Mouse (Mus musculus) liver, postnatal 0 days (tissue): ENCODE data around the gene Zdhhc19. TPM values are rescaled to one million over a fixed set of nuclear protein-coding genes. Genes with fewer than 3 reads are reported as not detected.
A peak's percentile ranks its signal among the peaks of the same experiment; 100 is the strongest.

Experiments
- ATAC-seq: fragments of 200-750 bp; cut with Nextera tagmentation; 2 replicates; pipeline ENCODE4 v1.8.0; 2017; ENCODE audit warnings: mild to moderate bottlenecking, moderate library complexity
- DNase-seq: peaks from one replicate; pipeline ENCODE4 v3.0.0-alpha.2; 2016
- H3K27ac ChIP-seq: fragments of 300-500 bp; sonication (generic); 2 replicates; pipeline ENCODE4 v1.5.1; 2014; ENCODE audit warnings: antibody characterized with exemption, moderate library complexity, mild to moderate bottlenecking, low read depth
- H3K27me3 ChIP-seq: fragments of 300-500 bp; sonication (generic); 2 replicates; pipeline ENCODE4 v1.6.1; 2014; ENCODE audit warnings: low read length, control low read depth, mixed read lengths; ENCODE audit not compliant: insufficient read depth
- H3K36me3 ChIP-seq: fragments of 300-500 bp; sonication (generic); replicated peaks from 2 replicates; pipeline ENCODE4 v1.6.1; 2014; ENCODE audit warnings: mild to moderate bottlenecking, control low read depth, low read length, moderate library complexity, mixed read lengths; ENCODE audit not compliant: insufficient read depth
- H3K4me1 ChIP-seq: fragments of 300-500 bp; sonication (generic); 2 replicates; pipeline ENCODE4 v1.6.1; 2014; ENCODE audit warnings: antibody characterized with exemption, mild to moderate bottlenecking, control low read depth; ENCODE audit not compliant: insufficient read depth
- H3K4me2 ChIP-seq: fragments of 300-500 bp; sonication (generic); 2 replicates; pipeline ENCODE4 v1.6.1; 2014; ENCODE audit warnings: low read depth, mild to moderate bottlenecking, low read length, moderate library complexity, mixed read lengths
- H3K4me3 ChIP-seq: fragments of 300-500 bp; sonication (generic); 2 replicates; pipeline ENCODE4 v1.5.1; 2014; ENCODE audit warnings: low read depth, low read length
- H3K9ac ChIP-seq: fragments of 300-500 bp; sonication (generic); replicated peaks from 2 replicates; pipeline ENCODE4 v1.6.1; 2014; ENCODE audit warnings: mild to moderate bottlenecking, moderate library complexity
- H3K9me3 ChIP-seq: fragments of 300-500 bp; sonication (generic); 2 replicates; pipeline ENCODE4 v1.6.1; 2016; ENCODE audit warnings: mild to moderate bottlenecking, control low read depth, low read length, mixed read lengths
- CTCF ChIP-seq: sonication (generic); IDR thresholded peaks from 2 replicates; pipeline ENCODE4 v1.5.1; 2016; ENCODE audit warnings: antibody characterized with exemption, low read depth
- EP300 ChIP-seq: IDR thresholded peaks from 2 replicates; pipeline ENCODE4 v1.6.1; 2016; ENCODE audit warnings: antibody characterized with exemption, low read depth, mild to moderate bottlenecking
- WGBS: fragments of 180-500 bp; shearing (Covaris S2); extraction: QIAGEN DNeasy Blood & Tissue Kit; methylation state at CpG from one replicate; pipeline ENCODE4 v1.1.7; 2014; ENCODE audit not compliant: insufficient replicate concordance; 5-methylcytosine and 5-hydroxymethylcytosine counted together
- polyA plus RNA-seq: library from polyadenylated mRNA; unstranded; fragments of >200 nt; fragmentation: Nextera tagmentation; extraction: Ambion mirVana; gene quantifications from 2 replicates; pipeline ENCODE4 v1.2.1, GENCODE M21; 2015

Gene Zdhhc19
- polyA plus RNA-seq, 1 experiment from 2014 or later: not detected

GRCm38 (mm10) chr16:32593283-32593805 is 97.3 kb downstream of the Zdhhc19 start:
- Histone ChIP-seq H3K4me2 (no peak overlapping the region), H3K27me3 (no peaks in the 10 kb centered on the region), H3K27ac (no peak overlapping the region), H3K4me3 (no peak overlapping the region), H3K9me3 (no peaks in the 10 kb centered on the region), H3K36me3 (no peaks in the 10 kb centered on the region), H3K9ac (no peak overlapping the region), H3K4me1 (peaks cover 18% of the 10 kb centered on the region)
- WGBS: 80% methylated on average over 5 of the region's 5 CpGs
- no peak for ATAC-seq
- DNase-seq: no peak
- TF ChIP-seq CTCF (no peak), EP300 (no peak)

GRCm38 (mm10) chr16:32593916-32594315 is 97.9 kb downstream of the Zdhhc19 start:
- H3K36me3 ChIP-seq: no peaks in the 10 kb centered on the region
- 54% methylated on average over 5 of the region's 5 CpGs for WGBS
- no peaks in the 10 kb centered on the region for H3K27me3 ChIP-seq
- peaks cover 18% of the 10 kb centered on the region for H3K4me1 ChIP-seq
- ATAC-seq (no peak), DNase-seq (no peak)
- H3K27ac ChIP-seq: no peak overlapping the region
- no peak overlapping the region for H3K9ac ChIP-seq
- H3K4me3 ChIP-seq: no peak overlapping the region
- H3K9me3 ChIP-seq: no peaks in the 10 kb centered on the region
- no peak overlapping the region for H3K4me2 ChIP-seq
- TF ChIP-seq CTCF (no peak), EP300 (no peak)

- Histone ChIP-seq H3K4me2 (no peak overlapping the region), H3K4me3 (no peak overlapping the region), H3K9ac (no peak overlapping the region), H3K9me3 (no peaks in the 10 kb centered on the region), H3K27me3 (no peaks in the 10 kb centered on the region), H3K27ac (no peak overlapping the region), H3K36me3 (no peaks in the 10 kb centered on the region), H3K4me1 (peaks cover 18% of the 10 kb centered on the region)
- TF ChIP-seq CTCF: no peak
- TF ChIP-seq EP300: no peak
- ATAC-seq (no peak), DNase-seq (no peak)
- WGBS: 69% methylated on average over 5 of the region's 5 CpGs
These were observed 98.6 kb downstream of the Zdhhc19 start for GRCm38 (mm10) chr16:32594701-32595100.

GRCm38 (mm10) chr16:32595142-32595855 is 99.2 kb downstream of the Zdhhc19 start:
- Histone ChIP-seq H3K27ac (no peak overlapping the region), H3K4me2 (0 out of 2 replicates have a peak overlapping the region, but pooled peaks have one; percentile 6), H3K4me3 (no peak overlapping the region), H3K9ac (no peak overlapping the region), H3K4me1 (peaks cover 18% of the 10 kb centered on the region), H3K36me3 (no peaks in the 10 kb centered on the region), H3K9me3 (no peaks in the 10 kb centered on the region), H3K27me3 (no peaks in the 10 kb centered on the region)
- DNase-seq (peak; percentile 27), ATAC-seq (no peak)
- WGBS: 53% methylated on average over 10 of the region's 10 CpGs
- TF ChIP-seq EP300 (no peak), CTCF (no peak)

GRCm38 (mm10) chr16:32597909-32598381 is 101.9 kb downstream of the Zdhhc19 start:
- 31% methylated on average over 4 of the region's 4 CpGs for WGBS
- peak overlapping the region; percentile 45 for H3K4me2 ChIP-seq

GRCm38 (mm10) chr16:32599151-32599550 is 103.1 kb downstream of the Zdhhc19 start:
- Histone ChIP-seq H3K27ac (no peak overlapping the region), H3K9me3 (no peaks in the 10 kb centered on the region)
- 77% methylated on average over 1 of the region's 1 CpGs for WGBS

More at GRCm38 (mm10) chr16:32597909-32598381, 101.9 kb downstream of the Zdhhc19 start:
- Histone ChIP-seq H3K4me3 (no peak overlapping the region), H3K27ac (peak overlapping the region; percentile 68), H3K9me3 (no peaks in the 10 kb centered on the region), H3K27me3 (no peaks in the 10 kb centered on the region), H3K4me1 (peaks cover 18% of the 10 kb centered on the region), H3K36me3 (no peaks in the 10 kb centered on the region), H3K9ac (no peak overlapping the region)
- TF ChIP-seq CTCF (no peak), EP300 (no peak)
- DNase-seq: peak; percentile 34
- peak; percentile 76 for ATAC-seq

More at GRCm38 (mm10) chr16:32599151-32599550, 103.1 kb downstream of the Zdhhc19 start:
- peaks cover 15% of the 10 kb centered on the region for H3K4me1 ChIP-seq
- H3K27me3 ChIP-seq: no peaks in the 10 kb centered on the region
- H3K4me2 ChIP-seq: no peak overlapping the region
- H3K4me3 ChIP-seq: no peak overlapping the region
- H3K9ac ChIP-seq: no peak overlapping the region
- H3K36me3 ChIP-seq: no peaks in the 10 kb centered on the region
- no peak for TF ChIP-seq CTCF
- DNase-seq (no peak), ATAC-seq (no peak)
